Mouse (Mus musculus): Measurements from ENCODE around the gene Cul7. TPM values are rescaled to one million over a fixed set of nuclear protein-coding genes. Genes with fewer than 3 reads are reported as not detected.
A peak's percentile ranks its signal among the peaks of the same experiment; 100 is the strongest.

The Cul7 gene
- polyA plus RNA-seq, 1 experiment from 2014 or later = 16.0 TPM

DNA sequence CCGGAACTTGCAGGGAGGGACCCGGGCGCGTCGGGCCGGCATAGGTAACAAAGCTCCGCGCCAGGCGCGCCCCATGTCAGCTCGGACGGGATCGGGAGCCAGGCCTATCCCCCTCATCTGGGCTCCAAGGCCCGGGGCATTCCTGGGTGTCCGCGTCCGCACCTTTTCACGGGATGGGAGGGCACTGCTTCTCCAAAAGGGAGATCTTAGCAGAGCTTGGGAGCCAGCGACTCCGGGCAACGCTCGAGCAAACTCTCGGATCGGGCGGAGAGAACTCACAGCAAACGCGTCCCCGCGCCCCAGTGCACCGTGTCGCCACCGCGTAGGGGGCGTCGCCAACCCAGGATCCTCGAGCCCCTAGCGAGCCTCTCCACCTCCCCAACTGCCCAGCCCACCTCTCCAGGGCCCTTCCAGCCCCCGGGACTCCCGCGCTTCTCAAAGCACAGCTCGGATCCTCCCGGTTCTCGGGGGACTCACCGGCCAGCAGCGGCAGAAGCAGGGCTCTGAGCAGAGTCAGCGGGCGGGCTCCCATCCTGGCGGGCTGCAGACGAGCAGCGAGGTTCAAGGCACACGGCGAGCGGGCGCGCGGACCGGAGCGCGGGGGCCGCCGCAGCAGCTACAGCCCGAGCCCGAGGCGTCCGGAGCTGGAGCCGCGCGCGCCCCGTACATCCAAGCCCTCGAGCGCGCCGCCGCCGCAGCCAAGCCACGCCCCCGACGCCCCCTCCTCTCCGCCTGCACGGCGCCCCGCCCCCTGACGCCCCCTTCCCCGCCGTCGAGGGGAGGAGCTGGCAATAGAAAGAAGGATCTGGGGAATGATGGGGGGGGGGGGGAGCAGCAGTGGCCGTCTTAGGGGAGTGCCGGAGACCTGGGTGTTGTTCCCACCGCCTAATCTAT, 21.1 kb upstream of the Cul7 start, which contains the start of gene Ptk7:
Ptk7 (minus strand) TSS at position 714 of the 894 bp plus-strand sequence.
- peak; percentile 68 for DNase-seq (ENCODE audit: low spot score)

GRCm38 (mm10) chr17:46629685-46630441, 20.3 kb upstream of the Cul7 start:
- DNase-seq (ENCODE audit: low spot score) = peak; percentile 65

DNA sequence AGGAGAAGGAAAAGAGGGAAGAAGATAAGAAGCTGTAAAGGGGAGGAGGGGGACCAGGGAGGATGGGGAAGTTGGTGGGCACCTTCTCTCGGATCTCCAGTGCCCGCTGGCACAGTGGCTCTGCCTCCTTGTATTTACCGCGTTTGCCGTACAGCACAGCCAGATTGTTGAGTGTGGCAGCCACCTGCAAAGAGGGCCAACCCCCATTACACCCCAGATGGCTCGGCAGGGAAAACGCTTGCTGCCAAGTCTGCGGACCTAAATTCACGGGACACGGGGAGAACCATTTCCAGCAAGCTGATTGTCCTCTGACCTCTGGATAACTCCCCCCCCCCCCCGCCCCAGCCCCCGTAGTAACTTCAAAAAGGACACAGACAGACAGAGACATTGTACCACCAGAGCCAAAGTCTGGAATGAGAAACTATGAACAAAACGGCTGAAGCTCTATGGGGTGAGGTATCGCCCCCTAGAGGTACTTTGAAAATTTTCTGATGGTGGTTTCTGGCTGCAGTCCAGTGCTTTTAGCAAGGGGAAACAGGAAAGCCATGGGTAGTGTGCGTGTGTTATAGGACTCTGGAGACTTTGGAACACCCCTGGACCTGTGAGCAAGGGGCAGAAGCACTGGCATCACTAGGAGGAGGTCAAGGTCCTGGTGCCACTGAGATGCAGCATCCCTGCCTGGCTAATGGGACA, 13.2 kb upstream of the Cul7 start:
- DNase-seq (ENCODE audit: low spot score) = peak; percentile 76

- no peak for DNase-seq (ENCODE audit: low spot score)
Observed at GRCm38 (mm10) chr17:46639929-46640328, 10.2 kb upstream of the Cul7 start.

DNA sequence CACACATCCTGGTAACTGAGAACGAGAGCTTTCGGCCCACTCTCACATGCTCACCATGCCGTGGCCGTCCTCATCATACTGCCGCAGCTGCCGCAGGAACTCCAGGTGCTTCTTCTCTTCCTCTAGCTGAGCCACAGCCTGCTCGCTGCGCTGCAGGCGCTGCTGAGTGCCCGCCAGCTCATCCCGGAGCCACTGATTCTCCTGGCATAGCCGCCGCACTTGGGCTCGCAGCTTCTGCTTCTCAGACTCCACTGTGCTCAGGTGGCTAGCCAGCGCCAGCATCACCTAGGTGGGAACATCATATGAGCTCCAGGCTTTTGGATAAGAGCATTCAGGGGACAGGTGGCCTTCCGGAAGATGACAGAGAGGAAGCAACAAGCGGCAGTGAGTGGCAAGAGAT, 8.1 kb upstream of the Cul7 start:
- DNase-seq (ENCODE audit: low spot score) = no peak

DNA sequence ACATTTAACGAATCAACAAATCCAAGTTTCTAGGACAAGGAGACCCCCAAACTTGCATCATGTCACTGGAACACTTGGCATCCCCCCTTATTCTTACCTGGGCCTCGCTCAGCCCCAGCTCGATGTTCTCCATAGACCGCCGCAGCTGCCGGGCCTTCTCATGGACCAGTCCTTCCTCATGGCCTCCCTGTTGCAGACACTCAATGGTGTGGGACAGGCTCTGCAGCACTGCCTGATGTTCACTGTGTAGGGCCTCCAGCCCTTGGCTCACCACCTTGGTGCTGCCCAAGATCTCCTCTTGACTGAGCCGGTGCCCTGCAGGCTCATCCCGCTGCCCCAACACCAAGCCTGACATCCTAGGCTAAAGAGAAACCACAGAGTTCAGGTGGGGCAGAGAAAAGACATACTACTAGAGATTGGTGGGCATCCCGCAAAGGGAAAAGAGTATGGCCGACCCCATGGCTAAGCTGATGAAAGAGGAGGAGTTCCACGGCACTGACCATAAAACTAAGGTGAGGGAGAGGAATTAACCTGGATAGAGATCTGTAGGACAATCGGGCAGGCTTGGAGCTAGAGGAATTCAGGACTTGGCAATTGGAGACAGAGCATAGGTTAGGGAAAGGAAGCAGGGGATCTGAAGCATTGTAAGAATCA, 5.9 kb upstream of the Cul7 start:
- no peak for DNase-seq (ENCODE audit: low spot score)

GRCm38 (mm10) chr17:46644916-46645475, 5.1 kb upstream of the Cul7 start:
- DNase-seq (ENCODE audit: low spot score) = no peak

- peak; percentile 99 for DNase-seq (ENCODE audit: low spot score)
Observed at GRCm38 (mm10) chr17:46645561-46646321, 4.4 kb upstream of the Cul7 start, which contains the start of the genes Klc4 and Mrpl2. Gene Klc4 (minus strand): TSS chr17:46646022. Gene Mrpl2 (plus strand): TSS chr17:46646229.

DNA sequence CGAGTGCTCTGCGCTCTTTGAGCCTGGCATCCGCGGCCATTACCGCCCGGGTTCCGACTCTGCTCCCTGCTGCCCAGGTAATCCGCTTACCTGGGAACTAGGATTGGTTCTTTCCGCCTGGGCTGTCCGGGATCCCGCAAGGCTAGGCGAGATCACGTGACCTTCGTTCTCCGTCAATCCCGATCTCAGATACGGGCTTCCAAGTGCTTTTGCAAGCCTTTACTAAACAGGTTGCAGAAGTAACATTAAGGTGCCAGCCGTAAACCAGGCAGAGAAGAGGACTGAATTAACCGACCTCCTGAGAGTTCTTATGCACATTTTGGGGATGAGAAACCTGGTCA, 3.8 kb upstream of the Cul7 start:
- no peak for DNase-seq (ENCODE audit: low spot score)

- no peak for DNase-seq (ENCODE audit: low spot score)
Observed at GRCm38 (mm10) chr17:46647279-46647678, 2.9 kb upstream of the Cul7 start.

DNA sequence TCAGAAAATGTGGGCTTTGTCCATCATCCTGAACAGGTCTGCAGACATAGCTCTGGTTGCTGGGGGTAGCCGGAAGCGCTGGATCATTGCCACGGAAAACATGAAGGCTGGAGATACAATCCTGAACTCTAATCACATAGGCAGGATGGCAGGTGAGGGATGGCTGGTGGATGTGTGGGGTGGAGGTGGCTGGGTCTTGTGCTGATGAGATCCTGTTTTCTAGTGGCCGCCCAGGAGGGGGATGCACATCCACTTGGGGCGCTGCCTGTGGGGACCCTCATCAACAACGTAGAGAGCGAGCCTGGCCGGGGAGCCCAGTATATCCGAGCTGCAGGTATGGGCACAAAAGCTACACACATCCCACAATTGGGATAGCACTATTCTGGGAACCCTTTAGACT, 1.7 kb upstream of the Cul7 start:
- no peak for DNase-seq (ENCODE audit: low spot score)

DNA sequence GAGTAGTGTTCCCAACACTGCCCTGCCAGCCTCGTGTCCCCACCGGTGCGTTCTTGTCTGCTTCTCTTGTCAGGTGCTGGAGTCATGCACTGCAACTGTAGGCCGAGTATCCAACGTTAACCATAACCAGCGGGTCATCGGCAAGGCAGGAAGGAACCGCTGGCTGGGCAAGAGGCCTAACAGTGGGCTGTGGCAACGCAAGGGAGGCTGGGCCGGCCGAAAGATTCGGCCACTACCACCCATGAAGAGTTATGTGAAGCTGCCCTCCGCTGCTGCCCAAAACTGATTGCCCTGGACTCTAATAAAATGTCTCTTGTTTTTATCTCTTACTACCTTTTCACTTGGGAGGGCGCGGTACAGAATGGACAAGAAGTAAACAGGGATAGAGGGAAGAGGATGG, 326 bp upstream of the Cul7 start:
- DNase-seq (ENCODE audit: low spot score) = no peak

GRCm38 (mm10) chr17:46651292-46651691, 1.2 kb downstream of the Cul7 start:
- no peak for DNase-seq (ENCODE audit: low spot score)

GRCm38 (mm10) chr17:46651755-46652547, 1.8 kb downstream of the Cul7 start:
- no peak for DNase-seq (ENCODE audit: low spot score)

GRCm38 (mm10) chr17:46656054-46656453, 5.9 kb downstream of the Cul7 start:
- DNase-seq (ENCODE audit: low spot score) = no peak

- no peak for DNase-seq (ENCODE audit: low spot score)
Observed at GRCm38 (mm10) chr17:46661351-46661750, 11.2 kb downstream of the Cul7 start.

DNA sequence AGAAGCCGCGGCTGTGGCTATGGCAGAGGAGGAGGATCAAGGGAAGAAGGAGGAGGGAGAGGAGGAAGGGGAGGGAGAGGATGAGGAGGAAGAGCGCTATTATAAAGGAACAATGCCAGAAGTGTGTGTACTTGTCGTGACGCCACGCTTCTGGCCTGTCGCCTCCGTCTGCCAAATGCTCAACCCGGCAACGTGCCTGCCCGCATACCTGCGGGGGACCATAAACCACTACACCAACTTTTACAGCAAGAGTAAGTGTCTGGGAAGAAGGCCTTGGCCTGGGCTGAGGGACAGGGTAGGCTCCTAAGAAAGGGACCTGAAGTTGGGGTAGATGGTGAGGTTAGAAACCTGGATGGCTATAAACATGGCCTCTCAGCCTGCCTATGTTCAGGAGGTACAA, 11.8 kb downstream of the Cul7 start:
- no peak for DNase-seq (ENCODE audit: low spot score)

DNA sequence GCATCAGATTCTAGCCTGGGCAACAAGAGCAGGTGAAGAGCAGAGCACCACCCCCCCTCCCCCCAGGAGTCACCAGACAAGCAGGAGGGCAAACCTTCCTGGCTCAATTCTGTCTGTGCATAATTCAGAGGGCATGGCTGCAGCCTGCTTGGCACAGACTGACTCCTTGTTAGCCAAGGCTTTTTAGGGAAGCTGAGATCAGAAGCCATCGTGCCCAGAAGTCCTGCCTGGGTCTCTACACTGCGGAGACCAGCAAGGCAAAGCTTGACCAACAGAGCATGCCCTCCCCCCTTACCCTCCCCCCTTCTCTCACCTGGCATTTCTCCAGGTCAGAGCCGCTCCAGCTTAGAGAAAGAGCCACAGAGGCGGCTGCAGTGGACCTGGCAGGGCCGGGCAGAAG, 12.6 kb downstream of the Cul7 start:
- DNase-seq (ENCODE audit: low spot score) = no peak

- no peak for DNase-seq (ENCODE audit: low spot score)
Observed at GRCm38 (mm10) chr17:46667712-46668111, 17.6 kb downstream of the Cul7 start.

All from thymus, postnatal 0 days (tissue).